ENCODE assay signal across 11 mouse cellular contexts in genomic region chr12:75648281-75648680, GRCm38 (mm10). TPM values are rescaled to one million over a fixed set of nuclear protein-coding genes. Genes with fewer than 3 reads are reported as not detected.
DNase-seq lines count a peak whose midpoint lies in the region; ATAC-seq and TF ChIP-seq lines count a peak whose summit lies in the region.
"Had no signal": no experiment of that assay in that cellular context is flagged by ENCODE, and none has a peak within 500 bp of the region (broad histone marks: within the 10 kb centered on the region; RNA-seq: fewer than 3 reads in every experiment).

No protein-coding gene starts in this region.

- peak; percentile 50 for TF ChIP-seq CTCF in liver, embryonic 14.5 days (IDR thresholded peaks at IDR 0.05; ENCODE audit: low read depth)

- no peak overlapping the region for H3K4me2 ChIP-seq in forebrain, embryonic 11.5 days (ENCODE audit: low read depth, low read length, severe bottlenecking)
- no peak overlapping the region for H3K4me2 ChIP-seq in forebrain, embryonic 13.5 days
- no peak overlapping the region for H3K4me2 ChIP-seq in liver, embryonic 14.5 days (ENCODE audit: low read depth)
- H3K4me2 ChIP-seq in limb, embryonic 11.5 days (ENCODE audit: low read depth, severe bottlenecking): no peak overlapping the region
- H3K4me2 ChIP-seq: embryonic facial prominence, embryonic 15.5 days had no signal

- in situ Hi-C loops in ES-E14 (cut with MboI; ENCODE audit: low sequenced_read_pairs in 2 of 2, unreplicated experiment in 2 of 2): no loop called here

- no peaks in the 10 kb centered on the region for H3K36me3 ChIP-seq in forebrain, embryonic 11.5 days (ENCODE audit: control insufficient read depth, insufficient read depth, low read length)
- H3K36me3 ChIP-seq in forebrain, embryonic 13.5 days (ENCODE audit: poor library complexity, severe bottlenecking): no peaks in the 10 kb centered on the region
- no peaks in the 10 kb centered on the region for H3K36me3 ChIP-seq in liver, embryonic 14.5 days (replicated peaks; ENCODE audit: control insufficient read depth, insufficient read depth, low read depth)
- H3K36me3 ChIP-seq in ES-E14 (ENCODE audit: control insufficient read depth, insufficient read depth, low read length, poor library complexity, severe bottlenecking): 0 out of 2 replicates have a peak, but pooled peaks cover 2% of the 10 kb centered on the region
- H3K36me3 ChIP-seq in limb, embryonic 11.5 days (ENCODE audit: control insufficient read depth, insufficient read depth, low read length): no peaks in the 10 kb centered on the region
- H3K36me3 ChIP-seq: embryonic facial prominence, embryonic 15.5 days had no signal

- no peak overlapping the region for H3K27ac ChIP-seq in forebrain, embryonic 11.5 days (ENCODE audit: low read depth, low read length)
- no peak overlapping the region; the same call in 1 of the 2 replicates for H3K27ac ChIP-seq in forebrain, embryonic 13.5 days
- no peak overlapping the region for H3K27ac ChIP-seq in liver, embryonic 14.5 days
- H3K27ac ChIP-seq in ES-E14 (ENCODE audit: insufficient read depth, low read depth, low read length, poor library complexity, severe bottlenecking): no peak overlapping the region
- no peak overlapping the region for H3K27ac ChIP-seq in limb, embryonic 11.5 days (replicated peaks; ENCODE audit: low read depth, low read length)
- H3K27ac ChIP-seq: embryonic facial prominence, embryonic 15.5 days had no signal

- ATAC-seq in forebrain, embryonic 11.5 days (replicated peaks; ENCODE audit: low FRiP score): no peak
- ATAC-seq in forebrain, embryonic 13.5 days: no peak
- ATAC-seq in liver, embryonic 14.5 days (ENCODE audit: insufficient read depth): no peak
- no peak for ATAC-seq in limb, embryonic 11.5 days (ENCODE audit: insufficient number of reproducible peaks, low FRiP score, low TSS enrichment, low read depth)

- no peak for TF ChIP-seq EP300 in liver, embryonic 14.5 days (IDR thresholded peaks at IDR 0.05; ENCODE audit: low read depth)

- no peak overlapping the region for H3K4me3 ChIP-seq in forebrain, embryonic 11.5 days (ENCODE audit: low read depth, low read length)
- H3K4me3 ChIP-seq in forebrain, embryonic 13.5 days: no peak overlapping the region
- H3K4me3 ChIP-seq in liver, embryonic 14.5 days (ENCODE audit: insufficient read depth in 1 of 2, low read depth in 2 of 2, low read length in 2 of 2): no peak overlapping the region
- peak overlapping the region in 1 of 2 experiments; percentile 60; a peak in 2 of 4 replicates for H3K4me3 ChIP-seq in ES-E14 (ENCODE audit: insufficient read depth in 1 of 2, low read depth in 1 of 2, low read length in 2 of 2, poor library complexity in 1 of 2, severe bottlenecking in 1 of 2)
- H3K4me3 ChIP-seq in limb, embryonic 11.5 days (ENCODE audit: low read depth, low read length): no peak overlapping the region
- H3K4me3 ChIP-seq: embryonic facial prominence, embryonic 15.5 days; megakaryocyte, embryonic 14.5 days had no signal

- 61% methylated on average over 12 of the region's 12 CpGs for WGBS in forebrain, embryonic 11.5 days
- 61% methylated on average over 12 of the region's 12 CpGs for WGBS in forebrain, embryonic 13.5 days
- WGBS in liver, embryonic 14.5 days (ENCODE audit: insufficient replicate concordance): 58% methylated on average over 12 of the region's 12 CpGs
- 49% methylated on average over 12 of the region's 12 CpGs for WGBS in limb, embryonic 11.5 days

- peak; percentile 63 for DNase-seq in forebrain, embryonic 11.5 days (ENCODE audit: low spot score)
- DNase-seq in liver, embryonic 14.5 days (ENCODE audit: low read depth in 3 of 3, low spot score in 3 of 3): no peak
- DNase-seq in liver (no peak), ES-E14 (ENCODE audit: low read depth, low spot score) (peak; percentile 29)
- peak; percentile 32 for DNase-seq in limb, embryonic 11.5 days (ENCODE audit: low spot score)
- no peak for DNase-seq in spleen, adult 12 weeks (ENCODE audit: low spot score)
- DNase-seq in right cerebral cortex, adult 18-20 months: no peak
- DNase-seq: thymus, adult 2 months had no signal

- no peaks in the 10 kb centered on the region; the same call in 1 of the 2 replicates for H3K9me3 ChIP-seq in forebrain, embryonic 11.5 days (ENCODE audit: control insufficient read depth, low read length)
- H3K9me3 ChIP-seq in forebrain, embryonic 13.5 days (replicated peaks): no peaks in the 10 kb centered on the region
- H3K9me3 ChIP-seq in liver, embryonic 14.5 days (ENCODE audit: control insufficient read depth, low read length): no peaks in the 10 kb centered on the region
- no peaks in the 10 kb centered on the region for H3K9me3 ChIP-seq in ES-E14 (ENCODE audit: control insufficient read depth, insufficient read depth, low read depth, low read length)
- no peaks in the 10 kb centered on the region for H3K9me3 ChIP-seq in limb, embryonic 11.5 days (ENCODE audit: control insufficient read depth, low read length)
- H3K9me3 ChIP-seq: embryonic facial prominence, embryonic 15.5 days had no signal

- H3K4me1 ChIP-seq in forebrain, embryonic 11.5 days (replicated peaks; ENCODE audit: control insufficient read depth, insufficient read depth, low read length): no peaks in the 10 kb centered on the region
- peaks cover 16% of the 10 kb centered on the region for H3K4me1 ChIP-seq in forebrain, embryonic 13.5 days
- H3K4me1 ChIP-seq in liver, embryonic 14.5 days (replicated peaks; ENCODE audit: control insufficient read depth in 2 of 2, insufficient read depth in 2 of 2, low read length in 1 of 2): no peaks in the 10 kb centered on the region
- H3K4me1 ChIP-seq in ES-E14 (ENCODE audit: control insufficient read depth in 2 of 2, insufficient read depth in 2 of 2, low read length in 2 of 2, poor library complexity in 1 of 2): peaks cover 0 to 2% of the 10 kb centered on the region in 2 experiments; a peak in 1 of 4 replicates
- no peaks in the 10 kb centered on the region for H3K4me1 ChIP-seq in limb, embryonic 11.5 days (ENCODE audit: control insufficient read depth, insufficient read depth, low read length)
- H3K4me1 ChIP-seq: embryonic facial prominence, embryonic 15.5 days had no signal

- no peak overlapping the region for H3K9ac ChIP-seq in forebrain, embryonic 11.5 days (ENCODE audit: low read length)
- H3K9ac ChIP-seq in forebrain, embryonic 13.5 days: no peak overlapping the region
- no peak overlapping the region for H3K9ac ChIP-seq in liver, embryonic 14.5 days (replicated peaks)
- no peak overlapping the region for H3K9ac ChIP-seq in ES-E14 (ENCODE audit: insufficient read depth, low read depth, low read length, poor library complexity, severe bottlenecking)
- no peak overlapping the region for H3K9ac ChIP-seq in limb, embryonic 11.5 days (ENCODE audit: low read length)
- H3K9ac ChIP-seq: embryonic facial prominence, embryonic 15.5 days had no signal

- no peaks in the 10 kb centered on the region for H3K27me3 ChIP-seq in forebrain, embryonic 11.5 days (ENCODE audit: control insufficient read depth, insufficient read depth, low read length)
- H3K27me3 ChIP-seq in forebrain, embryonic 13.5 days: no peaks in the 10 kb centered on the region
- H3K27me3 ChIP-seq in liver, embryonic 14.5 days (ENCODE audit: control insufficient read depth, insufficient read depth, low read length): no peaks in the 10 kb centered on the region
- no peaks in the 10 kb centered on the region for H3K27me3 ChIP-seq in limb, embryonic 11.5 days (ENCODE audit: control insufficient read depth, insufficient read depth, low read length)
- H3K27me3 ChIP-seq: embryonic facial prominence, embryonic 15.5 days; megakaryocyte, embryonic 14.5 days had no signal

TF ChIP-seq in ES-E14, 5 proteins besides CTCF, POLR2A, EP300 and RAD21:
- TF ChIP-seq HCFC1 (IDR thresholded peaks at IDR 0.05; ENCODE audit: borderline replicate concordance, insufficient read depth, low read length) (no peak), ZC3H11A (IDR thresholded peaks at IDR 0.05; ENCODE audit: borderline replicate concordance, low read depth, low read length) (peak; percentile 14; the same call in 1 of the 2 replicates)
TF ChIP-seq in ES-E14: peak in this region for 1.

RNA-seq across cellular contexts. Expression of gene Wdr89, which starts 21.1 kb away (rescaled TPM):
- polyA plus RNA-seq in forebrain, embryonic 11.5 days (2014; fragmentation: Nextera tagmentation; extraction: Ambion mirVana): 10.6 and 11.9 TPM in 2 replicates
- 8.4 and 9.3 TPM in 2 replicates for polyA plus RNA-seq in forebrain, embryonic 13.5 days (2015; fragmentation: Nextera tagmentation; extraction: Ambion mirVana)
- 3.3 and 5.5 TPM in 2 replicates for polyA plus RNA-seq in liver, embryonic 14.5 days (2012; rRNA removed)
- polyA plus RNA-seq in liver, embryonic 14.5 days (2014; fragmentation: Nextera tagmentation; extraction: Ambion mirVana): 5.3 and 5.5 TPM in 2 replicates
- 24.8 and 29.8 TPM in 2 replicates for total RNA-seq in ES-E14 (2012; rRNA removed)
- 14.4 and 15.6 TPM in 2 replicates for polyA plus RNA-seq in limb, embryonic 11.5 days (2014; fragmentation: Nextera tagmentation; extraction: Ambion mirVana)

RNA-seq across cellular contexts. Expression of gene Ppp2r5e, which starts 52.2 kb away (rescaled TPM):
- polyA plus RNA-seq in forebrain, embryonic 11.5 days (2014; fragmentation: Nextera tagmentation; extraction: Ambion mirVana): 24.9 and 26.1 TPM in 2 replicates
- 21.8 and 24.0 TPM in 2 replicates for polyA plus RNA-seq in forebrain, embryonic 13.5 days (2015; fragmentation: Nextera tagmentation; extraction: Ambion mirVana)
- 3.8 and 6.8 TPM in 2 replicates for polyA plus RNA-seq in liver, embryonic 14.5 days (2012; rRNA removed)
- polyA plus RNA-seq in liver, embryonic 14.5 days (2014; fragmentation: Nextera tagmentation; extraction: Ambion mirVana): 5.0 and 5.8 TPM in 2 replicates
- 12.8 and 16.6 TPM in 2 replicates for total RNA-seq in ES-E14 (2012; rRNA removed)
- polyA plus RNA-seq in limb, embryonic 11.5 days (2014; fragmentation: Nextera tagmentation; extraction: Ambion mirVana): 18.1 and 19.2 TPM in 2 replicates

Comparison
In these comparisons a context has a peak if more than half of its experiments do, and no peak if none do; other contexts are left out.
1. DNase-seq: peak in forebrain, embryonic 11.5 days (single experiment), ES-E14 (single experiment) and limb, embryonic 11.5 days (single experiment); none in liver, embryonic 14.5 days (0 of 3), liver (single experiment), spleen, adult 12 weeks (single experiment) and right cerebral cortex, adult 18-20 months (single experiment).